Mouse (Mus musculus): ENCODE results near the gene Cdk19.

Gene Cdk19

DNA sequence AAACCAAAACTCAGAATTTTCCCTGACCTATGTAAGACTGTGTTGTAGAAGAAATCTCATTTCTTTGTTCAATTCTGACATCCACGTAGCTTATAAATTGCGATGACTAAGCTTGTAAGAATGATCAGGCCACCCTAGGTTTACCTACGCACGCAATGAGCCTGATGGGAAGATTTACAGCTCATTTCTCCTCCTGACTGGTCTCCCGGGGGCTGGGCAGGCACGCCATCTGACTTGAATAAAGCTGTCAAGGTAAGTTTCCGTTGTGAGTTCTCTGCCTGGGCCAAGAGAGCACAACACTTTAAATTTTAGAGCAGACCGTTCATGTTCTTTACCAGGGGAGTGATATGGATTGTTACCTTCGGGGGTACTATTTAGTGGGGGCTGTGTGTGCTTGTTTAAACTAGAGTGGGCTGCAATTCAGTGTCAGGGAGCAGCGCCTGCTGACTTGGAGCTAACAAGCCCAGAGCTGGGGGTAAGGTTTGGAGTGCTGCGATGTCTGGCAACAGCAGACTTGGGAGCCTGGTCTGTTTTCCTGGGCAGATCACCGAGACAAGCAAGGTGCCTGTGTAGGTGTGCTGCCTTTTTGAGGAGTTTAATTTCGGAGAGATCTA lies at the start of gene Cdk19:
TSS of gene Cdk19 (plus strand) at position 214 of the 614 bp plus-strand sequence.
- DNase-seq (ENCODE audit: low spot score in 2 of 2): peak in 1 of 2 experiments; percentile 42

DNA sequence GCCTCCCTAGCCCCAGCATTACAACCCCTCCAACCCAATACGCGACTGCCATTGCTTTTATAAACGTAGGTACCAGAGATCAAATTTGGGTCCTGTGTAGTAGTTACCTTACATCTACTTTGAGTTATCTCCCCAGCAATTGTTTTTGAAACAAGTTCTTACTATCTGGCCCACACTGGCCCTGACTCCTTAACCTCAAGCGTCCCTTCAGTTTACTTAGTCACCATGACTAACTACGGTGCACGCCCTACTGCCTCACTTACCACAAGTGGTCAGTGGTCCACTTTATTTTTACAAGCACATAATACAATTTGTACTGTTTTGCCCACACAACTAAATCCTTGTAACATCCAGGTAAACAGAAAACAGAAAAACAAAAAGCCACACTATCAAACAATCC lies 46.7 kb upstream of the Cdk19 start:
- no peak for DNase-seq (ENCODE audit: low spot score in 2 of 2)

DNA sequence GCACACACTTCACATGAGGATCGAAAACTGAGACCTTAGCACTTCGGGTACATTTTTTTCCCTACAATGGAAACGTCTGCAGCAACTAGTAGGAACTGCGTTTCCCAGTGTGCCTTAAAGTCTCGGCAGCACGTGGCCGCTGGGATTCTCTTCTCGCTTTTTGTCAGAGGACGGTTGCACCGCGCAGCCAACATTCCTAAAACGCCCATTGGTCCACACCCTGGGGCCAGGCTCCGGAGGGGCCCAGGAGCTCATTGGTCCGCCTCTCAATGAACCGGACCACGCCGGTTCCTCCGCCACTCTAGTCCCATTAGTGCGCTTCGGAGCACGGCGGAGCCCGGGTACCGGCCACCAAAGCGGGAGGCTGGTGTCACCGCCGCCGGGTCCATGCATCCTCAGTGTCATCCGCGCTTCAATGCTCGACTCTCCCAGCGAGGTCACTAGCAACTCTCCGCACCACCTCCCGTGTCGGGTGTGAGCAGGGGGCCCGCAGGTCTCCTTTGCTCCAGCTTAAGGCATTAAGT lies 38.7 kb upstream of the Cdk19 start:
- peak; percentile 71 to 83 for DNase-seq (ENCODE audit: low spot score in 2 of 2)

DNA sequence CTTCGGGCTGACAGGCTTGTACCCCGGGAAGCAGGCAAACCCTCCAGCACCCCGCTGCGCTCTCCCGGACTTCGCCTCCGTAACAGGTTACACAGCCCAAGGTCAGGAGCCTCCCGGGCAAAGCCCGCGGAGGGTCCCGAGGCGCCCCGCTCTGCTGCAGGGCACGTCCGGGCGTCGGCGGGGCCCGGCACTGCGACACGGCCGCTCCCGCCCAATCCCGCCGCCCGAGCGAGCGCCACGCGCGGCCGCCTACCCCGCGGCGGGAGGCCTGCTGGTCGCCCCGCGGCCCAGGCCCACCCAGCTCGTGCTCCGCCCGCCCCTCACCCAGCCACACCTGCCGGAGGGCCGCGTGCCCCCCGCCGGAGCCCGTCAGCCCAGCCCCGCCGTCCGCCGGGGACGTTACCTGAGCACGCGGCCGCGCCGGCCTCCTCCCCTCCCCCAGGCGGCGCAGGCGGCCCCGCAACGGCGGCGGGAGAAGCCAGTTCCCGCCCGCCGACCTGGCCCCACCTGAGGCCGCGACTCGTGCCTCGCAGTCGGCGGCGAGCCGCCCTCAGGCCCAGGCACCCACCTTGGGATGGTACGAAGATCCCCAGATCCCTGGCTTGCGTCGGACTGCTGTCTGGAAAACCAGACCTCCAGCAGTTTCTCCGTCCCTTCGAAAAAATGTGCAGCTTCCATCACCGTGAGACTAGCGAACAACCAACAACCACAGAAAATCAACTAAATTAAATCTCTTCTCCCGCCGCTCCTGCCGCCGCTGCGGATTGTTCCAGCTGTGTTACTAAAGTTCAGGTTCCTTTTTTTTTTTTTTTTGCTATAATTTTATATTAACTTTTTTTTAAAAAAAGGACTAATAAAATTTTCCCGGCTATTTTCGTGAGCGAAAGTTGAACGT lies 37.9 kb upstream of the Cdk19 start:
- peak; percentile 14 to 41 for DNase-seq (ENCODE audit: low spot score in 2 of 2)

DNA sequence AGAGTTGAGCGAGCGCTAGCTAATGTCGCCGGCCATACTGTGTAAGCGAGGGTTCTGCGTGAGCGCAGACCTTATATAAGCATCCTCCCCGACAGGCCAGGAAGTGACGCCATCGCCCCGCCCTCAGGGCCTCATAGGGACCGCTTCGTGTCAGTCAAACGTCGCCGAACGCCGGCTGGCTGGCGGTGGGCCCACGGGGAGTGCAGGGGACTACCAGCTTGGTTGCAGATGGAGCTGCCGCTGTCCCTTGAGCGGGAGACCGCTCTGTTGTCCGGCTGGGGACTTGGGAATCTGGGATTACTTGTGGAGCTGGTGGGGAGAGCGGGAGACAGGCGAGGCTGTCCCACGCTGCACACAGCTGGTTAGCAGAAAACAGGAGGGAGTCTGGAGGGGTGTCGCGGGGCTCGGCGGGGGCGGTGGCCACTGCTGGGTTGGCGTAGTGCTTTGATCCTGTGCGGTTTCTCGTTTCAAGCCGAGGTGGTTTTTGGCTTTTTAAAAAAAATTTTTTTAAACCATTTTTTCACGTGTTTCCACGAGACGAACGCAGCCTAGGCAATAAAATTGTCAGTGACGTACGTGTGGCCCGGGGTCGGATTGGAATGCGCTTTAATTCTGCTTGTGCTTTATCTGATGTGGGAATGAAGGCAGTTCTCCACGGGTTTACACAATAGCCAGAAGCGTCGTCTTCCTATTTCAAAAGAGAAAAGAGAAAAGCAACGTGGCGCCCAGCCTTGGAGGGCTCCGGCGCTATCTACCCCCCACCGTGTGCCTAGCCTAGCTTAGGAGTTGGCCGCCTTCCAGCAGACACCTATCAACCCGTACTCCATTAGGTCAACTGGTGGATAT lies 37.0 kb upstream of the Cdk19 start, which contains the start of gene Amd1:
TSS of gene Amd1 (minus strand) at position 47 of the 846 bp plus-strand sequence.
- peak; percentile 99 to 100 for DNase-seq (ENCODE audit: low spot score in 2 of 2)

DNA sequence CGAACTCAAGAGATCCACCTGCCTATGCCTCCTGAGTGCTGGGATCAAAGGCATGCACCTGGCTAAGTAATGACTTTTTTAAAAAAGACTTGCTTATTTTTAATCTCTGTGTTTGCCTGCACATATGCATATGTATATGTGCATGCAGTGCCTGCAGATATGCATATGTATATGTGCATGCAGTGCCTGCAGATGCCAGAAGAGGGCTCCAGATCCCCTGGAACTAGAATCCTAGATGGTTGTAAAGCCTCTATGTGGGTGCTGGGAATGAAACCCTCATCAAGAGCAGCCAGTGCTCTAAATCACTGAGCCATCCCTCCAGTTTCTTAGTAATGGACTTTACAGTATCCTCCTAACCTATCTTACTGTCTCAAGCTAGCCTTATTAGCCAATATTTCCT lies 33.4 kb upstream of the Cdk19 start:
- DNase-seq (ENCODE audit: low spot score in 2 of 2): no peak

DNA sequence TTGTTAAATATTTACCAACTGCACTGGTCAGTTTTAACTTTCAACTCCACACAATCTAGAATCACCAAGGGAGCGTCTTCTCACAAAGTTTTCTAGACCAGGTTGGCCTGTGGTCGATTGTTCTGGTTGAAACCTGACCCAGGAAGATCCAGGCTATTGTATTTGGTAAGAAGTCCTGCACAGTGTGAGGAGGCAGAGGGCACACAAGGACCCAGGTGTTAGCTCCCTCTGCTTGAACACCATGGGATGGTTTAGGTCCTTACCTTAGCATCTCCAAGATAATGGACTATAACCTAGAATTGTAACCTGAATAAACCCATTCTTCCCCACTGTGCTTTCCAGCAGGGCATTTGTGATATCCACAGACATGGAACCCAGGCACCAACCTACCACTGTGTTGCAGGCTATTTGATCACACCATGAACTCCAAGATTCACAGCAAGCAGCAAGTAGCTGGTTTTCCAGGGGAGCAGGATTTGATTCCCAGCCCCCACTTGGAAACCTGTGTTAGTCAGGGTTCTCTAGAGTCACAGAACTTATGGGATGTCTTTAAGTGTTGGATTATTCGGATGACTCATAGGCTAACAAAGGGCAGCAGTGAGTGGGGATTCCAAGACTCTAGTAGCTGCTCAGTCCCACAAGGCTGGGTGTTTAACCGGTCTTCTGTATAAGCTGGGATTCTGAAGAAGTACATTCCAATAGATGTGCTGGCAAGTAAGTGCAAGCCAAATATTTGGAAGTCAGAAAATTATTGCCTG lies 31.4 kb upstream of the Cdk19 start:
- DNase-seq (ENCODE audit: low spot score in 2 of 2): no peak

DNA sequence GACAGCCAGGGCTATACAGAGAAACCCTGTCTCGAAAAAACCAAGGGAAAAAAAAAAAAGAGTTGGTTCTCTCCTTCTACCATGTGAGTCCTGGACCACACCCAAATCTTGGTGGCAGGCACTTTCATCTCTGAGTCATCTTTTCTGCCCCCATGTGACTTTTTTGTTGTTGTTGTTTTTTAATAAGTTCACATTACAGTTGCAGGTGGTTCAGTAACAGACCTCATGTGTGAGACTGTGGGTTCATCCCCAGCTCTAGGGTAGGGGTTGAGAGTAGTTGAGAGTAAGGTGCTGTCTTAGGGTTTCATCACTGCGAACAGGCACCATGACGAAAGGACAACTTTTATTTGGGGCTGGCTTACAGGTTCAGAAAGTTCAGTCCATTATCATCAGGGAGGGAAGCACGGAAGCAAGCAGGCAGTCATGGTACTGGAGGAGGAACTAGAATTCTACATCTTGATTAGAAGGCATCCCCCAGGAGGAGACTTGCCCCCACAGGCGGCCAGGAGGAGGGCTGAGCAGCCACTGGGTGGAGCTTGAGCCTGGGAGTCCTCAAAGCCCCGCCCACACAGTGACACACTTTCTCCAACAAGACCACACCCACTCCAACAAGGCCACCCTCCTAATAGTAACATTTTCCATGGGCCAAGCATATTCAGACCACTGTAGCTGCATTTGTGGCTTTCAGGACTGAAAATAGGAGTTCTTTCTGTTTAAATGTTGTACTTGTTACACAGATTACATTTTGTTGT lies 29.3 kb upstream of the Cdk19 start:
- DNase-seq (ENCODE audit: low spot score in 2 of 2): no peak

DNA sequence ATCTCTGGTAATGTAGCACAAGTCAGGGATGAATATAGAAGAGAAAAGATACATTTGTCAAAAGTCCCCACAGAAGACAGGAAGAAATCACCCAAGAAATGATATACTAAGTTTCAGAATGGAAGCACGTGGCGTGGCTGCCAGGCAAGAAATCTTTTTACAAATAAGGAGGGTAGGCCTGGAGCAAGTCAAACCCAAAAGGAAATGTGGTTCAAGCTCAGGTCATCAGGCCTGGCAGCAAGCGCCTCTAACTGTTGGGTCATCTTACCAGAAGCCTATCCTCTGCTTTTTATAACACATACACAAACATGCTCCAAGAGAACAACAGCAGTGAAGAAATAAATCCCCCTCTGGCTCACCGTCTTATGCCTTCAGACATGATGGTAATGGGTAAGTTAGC lies 26.6 kb upstream of the Cdk19 start:
- no peak for DNase-seq (ENCODE audit: low spot score in 2 of 2)

DNA sequence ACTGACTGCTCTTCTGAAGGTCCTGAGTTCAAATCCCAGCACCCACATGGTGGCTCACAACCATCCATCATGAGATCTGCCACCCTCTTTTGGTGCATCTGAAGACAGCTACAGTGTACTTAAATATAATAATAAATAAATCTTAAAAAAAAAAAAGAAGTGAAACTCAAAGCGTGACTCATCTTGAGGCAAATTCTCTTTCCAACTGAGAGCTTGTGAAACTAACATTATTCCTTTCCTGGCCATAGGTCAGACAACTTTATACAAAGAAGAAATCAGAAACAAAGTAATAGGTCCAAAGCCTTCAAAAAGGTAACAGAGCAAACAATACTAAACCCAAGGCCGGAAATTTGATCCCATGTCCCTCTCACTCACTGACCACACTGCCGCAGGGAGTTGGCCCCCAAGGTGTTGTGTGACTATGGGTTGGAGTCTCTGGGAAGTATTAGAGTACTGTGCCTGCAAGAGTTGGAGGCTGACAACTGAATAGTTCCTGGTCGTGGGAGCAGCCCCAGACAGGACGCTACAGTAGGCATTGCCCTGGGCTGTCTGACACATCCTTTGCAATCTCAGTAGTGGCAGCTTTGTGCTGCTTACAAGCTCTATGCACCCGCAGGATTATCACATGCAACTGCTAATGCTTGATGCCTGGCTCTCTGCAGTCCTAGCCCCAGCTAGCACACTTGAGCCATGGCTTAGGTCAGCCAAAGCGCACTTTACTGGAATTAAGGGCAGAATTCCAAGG lies 22.4 kb upstream of the Cdk19 start:
- DNase-seq (ENCODE audit: low spot score in 2 of 2): no peak

DNA sequence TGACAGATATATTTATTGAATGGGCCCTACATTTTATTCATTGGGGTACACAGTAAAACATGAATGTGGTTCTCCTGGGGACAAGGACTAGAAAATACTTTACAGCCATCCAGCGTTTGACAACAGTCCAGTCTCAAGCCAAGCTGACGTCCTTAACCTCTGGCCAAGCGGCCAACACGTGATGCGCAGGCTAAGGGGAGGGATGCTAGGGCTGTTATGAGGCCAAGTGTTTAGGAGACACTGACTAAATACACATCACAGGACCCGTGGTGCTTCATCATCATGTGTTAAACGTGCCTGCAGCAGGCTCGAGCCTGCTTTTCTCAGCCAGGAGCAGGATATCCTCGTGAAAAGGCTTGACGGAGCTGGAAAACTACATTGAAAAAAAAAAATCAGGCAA lies 19.1 kb upstream of the Cdk19 start:
- no peak for DNase-seq (ENCODE audit: low spot score in 2 of 2)

DNA sequence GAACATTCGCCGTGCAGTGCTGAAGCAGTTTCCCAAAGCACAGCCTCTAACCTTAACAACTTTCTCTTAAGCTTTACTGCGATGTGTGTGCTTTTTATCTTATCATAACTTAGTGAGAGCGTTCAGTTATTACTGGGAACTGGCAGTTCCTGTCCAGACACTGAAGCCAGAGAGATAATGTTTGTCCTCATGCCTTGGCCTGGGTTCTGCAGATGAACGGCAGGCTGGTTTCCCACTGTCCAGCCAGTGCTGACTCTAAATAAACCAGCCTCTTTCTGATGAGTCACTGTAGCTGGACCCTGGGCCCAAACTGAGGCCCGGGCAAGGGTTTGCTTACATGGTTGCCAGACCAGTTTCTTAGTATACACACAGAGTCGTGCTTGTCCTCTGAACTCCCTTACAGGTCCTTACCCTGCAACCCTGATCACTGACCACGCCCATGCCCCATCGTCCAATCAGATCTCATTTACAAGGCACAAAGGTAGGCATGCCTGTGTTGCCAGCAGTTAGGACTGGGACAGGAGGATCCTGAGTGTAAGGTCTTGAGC lies 11.3 kb upstream of the Cdk19 start:
- DNase-seq (ENCODE audit: low spot score in 2 of 2): peak; percentile 76 to 79

DNA sequence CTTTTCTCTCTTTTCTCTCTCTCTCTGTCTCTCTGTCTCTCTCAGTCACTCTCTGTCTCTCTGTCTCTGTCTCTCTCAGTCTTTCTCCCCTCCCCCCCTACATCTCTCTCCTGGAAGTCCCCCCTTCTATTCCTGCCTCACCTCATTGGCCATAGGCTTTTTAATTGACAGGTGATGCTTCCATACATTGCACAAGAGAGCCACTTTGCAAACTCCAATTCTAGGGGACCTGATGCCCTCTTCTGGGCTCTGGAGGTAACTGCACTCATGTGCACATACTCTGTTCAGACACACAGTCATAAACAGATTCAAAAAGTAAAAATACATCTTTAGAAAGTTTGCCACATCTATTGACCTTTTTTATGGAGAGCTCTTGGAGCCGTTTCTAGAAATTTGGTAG lies 9.1 kb upstream of the Cdk19 start:
- DNase-seq (ENCODE audit: low spot score in 2 of 2): no peak

DNA sequence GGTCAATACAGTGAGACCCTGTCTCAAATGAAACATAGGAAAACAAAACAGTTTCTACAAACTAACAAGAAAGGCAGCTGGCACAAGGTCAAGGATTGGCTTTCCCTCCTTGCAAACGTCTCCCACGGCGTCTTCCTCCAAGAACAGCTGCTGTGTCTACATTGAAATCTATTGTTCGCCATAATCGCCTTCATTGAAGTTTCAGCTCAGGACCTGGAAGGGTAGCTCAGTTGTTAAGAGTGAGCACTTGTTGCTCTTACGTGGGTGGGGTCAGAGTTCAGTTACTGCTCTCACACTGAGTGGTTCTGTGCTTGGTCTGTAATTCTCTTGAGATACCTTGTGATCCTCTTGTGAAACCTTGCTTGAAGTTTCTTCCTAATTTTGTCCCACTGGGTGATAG lies 6.5 kb upstream of the Cdk19 start:
- DNase-seq (ENCODE audit: low spot score in 2 of 2): no peak

DNA sequence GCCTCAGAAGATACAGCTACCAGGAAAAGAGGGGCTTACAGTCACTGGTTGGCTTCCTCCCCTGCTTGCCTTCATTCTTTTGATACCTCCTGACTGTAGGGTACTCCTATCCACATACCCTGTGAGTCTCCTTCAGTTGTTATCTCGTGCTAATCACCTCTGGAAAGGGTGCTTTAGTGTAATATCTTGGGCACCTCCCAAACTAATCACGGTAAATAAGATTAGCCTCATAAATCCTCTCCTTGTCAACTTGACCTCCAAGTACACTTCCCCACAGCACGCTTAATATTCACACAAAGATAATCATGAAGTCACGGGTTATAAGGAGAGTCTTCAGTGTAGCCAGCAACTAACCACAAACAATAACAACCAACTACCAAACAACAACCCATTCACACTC lies 2.7 kb downstream of the Cdk19 start:
- DNase-seq (ENCODE audit: low spot score in 2 of 2): no peak

DNA sequence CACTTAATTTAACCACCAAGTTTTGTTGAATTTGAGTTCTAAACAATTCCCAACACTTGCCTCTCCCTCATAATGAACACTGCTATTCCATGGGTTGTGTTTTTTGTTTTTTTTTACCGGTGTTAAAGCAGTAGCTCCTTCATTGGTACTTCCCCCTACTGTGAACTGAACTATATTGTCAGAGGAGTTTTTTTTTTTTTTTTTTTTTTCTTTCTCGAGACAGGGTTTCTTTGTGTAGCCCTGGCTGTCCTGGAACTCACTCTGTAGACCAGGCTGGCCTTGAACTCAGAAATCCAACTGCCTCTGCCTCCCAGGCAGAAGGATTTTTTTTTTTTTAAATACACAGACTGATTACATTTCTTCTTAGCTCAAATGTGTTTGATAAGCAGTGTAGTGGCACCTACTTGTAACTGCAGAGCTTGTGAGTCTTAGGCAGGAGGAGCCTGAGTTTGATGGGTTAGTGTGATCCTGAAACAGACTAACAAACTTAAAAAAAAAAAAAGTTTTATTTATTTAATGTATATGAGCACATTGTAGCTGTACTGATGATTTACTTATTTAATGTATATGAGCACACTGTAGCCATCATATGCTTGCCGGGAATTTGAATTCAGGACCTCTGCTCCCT lies 7.5 kb downstream of the Cdk19 start:
- no peak for DNase-seq (ENCODE audit: low spot score in 2 of 2)

DNA sequence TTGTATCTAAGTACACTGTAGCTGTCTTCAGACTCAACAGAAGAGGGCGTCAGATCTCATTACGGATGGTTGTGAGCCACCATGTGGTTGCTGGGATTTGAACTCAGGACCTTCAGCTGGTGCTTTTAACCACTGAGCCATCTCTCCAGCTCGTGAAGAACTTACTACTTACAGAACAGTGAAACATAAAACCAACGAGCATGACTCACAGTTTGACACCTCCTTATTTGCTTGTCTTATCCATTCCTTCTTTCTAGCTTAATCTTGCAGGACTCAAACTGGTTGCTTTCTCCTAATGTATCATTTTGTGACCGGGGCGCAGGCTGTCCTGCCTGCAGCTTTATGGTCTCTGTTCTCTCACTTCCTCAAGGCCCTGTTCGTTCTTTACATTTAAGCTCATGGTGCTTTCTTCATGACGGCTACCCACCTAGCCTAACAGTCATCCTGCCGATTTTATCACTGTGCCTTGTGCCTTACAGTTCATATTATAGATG lies 8.1 kb downstream of the Cdk19 start:
- DNase-seq (ENCODE audit: low spot score in 2 of 2): no peak

DNA sequence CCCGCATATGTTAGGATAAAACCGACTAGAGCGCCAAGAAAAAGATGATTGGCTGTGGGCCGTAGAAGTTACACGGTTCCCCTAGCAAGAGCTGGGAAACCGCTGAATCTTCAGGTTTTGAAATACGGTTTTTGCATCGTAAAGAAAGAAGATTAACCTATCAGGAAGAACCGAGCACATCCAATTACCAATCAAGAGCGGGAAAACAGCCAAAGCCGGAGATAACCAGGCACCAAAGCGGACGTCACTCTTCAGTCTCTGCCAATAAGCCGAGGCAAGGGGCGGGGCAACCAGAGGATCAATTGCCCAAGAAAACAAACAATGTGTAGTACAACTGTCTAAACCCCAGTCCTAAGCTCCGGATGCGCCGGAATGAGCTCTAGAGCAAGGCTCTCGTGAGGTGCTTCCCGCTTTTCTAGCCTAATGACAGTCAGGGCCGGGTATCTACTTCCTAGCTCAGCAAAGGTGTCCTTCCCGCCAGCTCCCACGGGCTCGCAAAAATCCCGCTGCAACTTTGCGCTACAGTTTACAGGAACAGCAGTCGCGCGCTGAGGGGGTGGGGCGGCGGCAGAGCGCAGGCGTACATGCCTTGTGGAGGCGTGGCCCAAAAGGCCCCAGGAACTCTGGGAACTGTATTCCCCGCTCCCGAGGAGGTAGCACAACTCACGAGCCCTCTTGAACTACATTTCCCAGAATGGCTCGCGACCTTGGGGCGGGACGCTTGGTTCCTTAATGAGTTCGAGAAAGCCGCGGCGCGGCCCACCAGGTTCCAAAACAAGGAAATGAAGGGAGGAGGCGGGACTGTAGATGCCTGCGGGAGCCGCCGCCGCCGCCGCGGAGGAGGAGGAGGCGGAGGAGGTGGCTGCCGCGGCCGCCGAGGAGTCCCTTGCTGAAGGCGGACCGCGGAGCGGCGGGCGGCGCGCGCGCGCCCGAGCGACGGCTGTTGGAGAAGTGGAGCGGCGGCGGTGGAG lies 9.5 kb downstream of the Cdk19 start:
- peak; percentile 98 for DNase-seq (ENCODE audit: low spot score in 2 of 2)

All from urinary bladder, postnatal 36 days (tissue).